Mouse (Mus musculus) heart, embryonic 12.5 days (tissue): ENCODE results near the gene Gm10490. TPM values are rescaled to one million over a fixed set of nuclear protein-coding genes. Genes with fewer than 3 reads are reported as not detected.

ENCODE experiments used
- polyA plus RNA-seq: library from polyadenylated mRNA; unstranded; fragments of >200 nt; fragmentation: Nextera tagmentation; extraction: Ambion mirVana; gene quantifications from 2 replicates; pipeline ENCODE4 v1.2.1, GENCODE M21; 2016

Gene Gm10490
- polyA plus RNA-seq, 1 experiment from 2014 or later = not detected

Other genes with a start within 250 kb of the Gm10490 start
- gene Plp2, start 238.2 kb upstream of the Gm10490 start, polyA plus RNA-seq = 147 and 155 TPM in 2 replicates
- gene Magix, start 228.3 kb upstream of the Gm10490 start, polyA plus RNA-seq = 0.18 TPM in 2 replicates
- gene Gpkow, start 212.4 kb upstream of the Gm10490 start, polyA plus RNA-seq = 35.5 and 36.4 TPM in 2 replicates
- 21.6 and 22.4 TPM in 2 replicates for gene Wdr45, start 195.2 kb upstream of the Gm10490 start, polyA plus RNA-seq
- not detected in 2 replicates for gene Gm45208, start 187.3 kb upstream of the Gm10490 start, polyA plus RNA-seq
- gene Praf2, start 181.1 kb upstream of the Gm10490 start, polyA plus RNA-seq = 43.5 and 44.3 TPM in 2 replicates
- 6.6 and 8.2 TPM in 2 replicates for gene Ccdc120, start 158.6 kb upstream of the Gm10490 start, polyA plus RNA-seq
- 22.3 TPM in 2 replicates for gene Tfe3, start 147.0 kb upstream of the Gm10490 start, polyA plus RNA-seq
- 32.0 and 32.2 TPM in 2 replicates for gene Gripap1, start 119.8 kb upstream of the Gm10490 start, polyA plus RNA-seq
- 1.4 and 1.9 TPM in 2 replicates for gene Kcnd1, start 87.3 kb upstream of the Gm10490 start, polyA plus RNA-seq
- gene Otud5, start 68.2 kb upstream of the Gm10490 start, polyA plus RNA-seq = 41.1 and 41.2 TPM in 2 replicates
- 6.4 and 6.8 TPM in 2 replicates for gene Pim2, start 31.3 kb upstream of the Gm10490 start, polyA plus RNA-seq
- gene Slc35a2, start 25.5 kb upstream of the Gm10490 start, polyA plus RNA-seq = 25.9 and 26.8 TPM in 2 replicates
- gene Pqbp1, start 10.3 kb upstream of the Gm10490 start, polyA plus RNA-seq = 83.8 and 91.4 TPM in 2 replicates
- gene Timm17b, start 10.2 kb upstream of the Gm10490 start, polyA plus RNA-seq = 117 and 130 TPM in 2 replicates
- not detected in 2 replicates for gene Gm10491, start 1.7 kb upstream of the Gm10490 start, polyA plus RNA-seq
- gene Pcsk1n, start 10.3 kb downstream of the Gm10490 start, polyA plus RNA-seq = 0.39 and 0.40 TPM in 2 replicates
- gene Eras, start 19.1 kb downstream of the Gm10490 start, polyA plus RNA-seq = not detected in 2 replicates
- gene Hdac6, start 38.3 kb downstream of the Gm10490 start, polyA plus RNA-seq = 30.9 and 32.9 TPM in 2 replicates
- gene Gata1, start 68.5 kb downstream of the Gm10490 start, polyA plus RNA-seq = 4.4 and 6.4 TPM in 2 replicates
- gene Glod5, start 109.0 kb downstream of the Gm10490 start, polyA plus RNA-seq = 0.30 TPM in 1 of 2 replicates, not detected in the other
- gene Suv39h1, start 165.2 kb downstream of the Gm10490 start, polyA plus RNA-seq = 42.8 and 46.2 TPM in 2 replicates
- gene Was, start 181.0 kb downstream of the Gm10490 start, polyA plus RNA-seq = 0.31 TPM in 1 of 2 replicates, not detected in the other
- 26.7 and 28.5 TPM in 2 replicates for gene Wdr13, start 223.3 kb downstream of the Gm10490 start, polyA plus RNA-seq
- gene Rbm3, start 236.3 kb downstream of the Gm10490 start, polyA plus RNA-seq = 326 and 330 TPM in 2 replicates